Mouse (Mus musculus) urinary bladder, postnatal 10 days (tissue): ENCODE measurements around the gene Cmss1.

ENCODE experiments used
- DNase-seq: peaks from one replicate; pipeline ENCODE4 v3.0.0; 2022; ENCODE audit warnings: low spot score

The Cmss1 gene

GRCm38 (mm10) chr16:57473415-57474085 is 133.1 kb downstream of the Cmss1 start:
- DNase-seq = no peak

GRCm38 (mm10) chr16:57471071-57471470 is 135.6 kb downstream of the Cmss1 start:
- no peak for DNase-seq

GRCm38 (mm10) chr16:57470286-57470830 is 136.3 kb downstream of the Cmss1 start:
- no peak for DNase-seq

GRCm38 (mm10) chr16:57469869-57470268 is 136.8 kb downstream of the Cmss1 start:
- no peak for DNase-seq

GRCm38 (mm10) chr16:57469301-57469700 is 137.4 kb downstream of the Cmss1 start:
- no peak for DNase-seq

- no peak for DNase-seq
Observed at GRCm38 (mm10) chr16:57465386-57465913, 141.2 kb downstream of the Cmss1 start.

- no peak for DNase-seq
Observed at GRCm38 (mm10) chr16:57456003-57456402, 150.7 kb downstream of the Cmss1 start.

GRCm38 (mm10) chr16:57455573-57455972 is 151.1 kb downstream of the Cmss1 start:
- no peak for DNase-seq

GRCm38 (mm10) chr16:57454106-57454763 is 152.4 kb downstream of the Cmss1 start:
- no peak for DNase-seq

- no peak for DNase-seq
Observed at GRCm38 (mm10) chr16:57453009-57453408, 153.7 kb downstream of the Cmss1 start.

GRCm38 (mm10) chr16:57445096-57446094 is 161.3 kb downstream of the Cmss1 start:
- no peak for DNase-seq

GRCm38 (mm10) chr16:57440706-57441437 is 165.8 kb downstream of the Cmss1 start:
- no peak for DNase-seq

- DNase-seq = no peak
Observed at GRCm38 (mm10) chr16:57439206-57439605, 167.5 kb downstream of the Cmss1 start.

- no peak for DNase-seq
Observed at GRCm38 (mm10) chr16:57438288-57438685, 168.4 kb downstream of the Cmss1 start.

GRCm38 (mm10) chr16:57437523-57438287 is 169.0 kb downstream of the Cmss1 start:
- DNase-seq = no peak

GRCm38 (mm10) chr16:57434640-57435039 is 172.0 kb downstream of the Cmss1 start:
- no peak for DNase-seq

- DNase-seq = no peak
Observed at GRCm38 (mm10) chr16:57433671-57434070, 173.0 kb downstream of the Cmss1 start.

- DNase-seq = no peak
Observed at GRCm38 (mm10) chr16:57433173-57433572, 173.5 kb downstream of the Cmss1 start.

- no peak for DNase-seq
Observed at GRCm38 (mm10) chr16:57431294-57431693, 175.4 kb downstream of the Cmss1 start.

GRCm38 (mm10) chr16:57428977-57429376 is 177.7 kb downstream of the Cmss1 start:
- no peak for DNase-seq
